Mouse (Mus musculus): ENCODE results near the gene Krtap4-13. TPM values are rescaled to one million over a fixed set of nuclear protein-coding genes. Genes with fewer than 3 reads are reported as not detected.
"Not testable (repeated sequence)": the region's sequence is repeated elsewhere in the genome, so short reads cannot be mapped to it uniquely, and the experiment has no call there.

Krtap4-13 gene
- polyA plus RNA-seq (2016; fragmentation: Nextera tagmentation; extraction: Ambion mirVana) = not detected in 2 replicates

DNA sequence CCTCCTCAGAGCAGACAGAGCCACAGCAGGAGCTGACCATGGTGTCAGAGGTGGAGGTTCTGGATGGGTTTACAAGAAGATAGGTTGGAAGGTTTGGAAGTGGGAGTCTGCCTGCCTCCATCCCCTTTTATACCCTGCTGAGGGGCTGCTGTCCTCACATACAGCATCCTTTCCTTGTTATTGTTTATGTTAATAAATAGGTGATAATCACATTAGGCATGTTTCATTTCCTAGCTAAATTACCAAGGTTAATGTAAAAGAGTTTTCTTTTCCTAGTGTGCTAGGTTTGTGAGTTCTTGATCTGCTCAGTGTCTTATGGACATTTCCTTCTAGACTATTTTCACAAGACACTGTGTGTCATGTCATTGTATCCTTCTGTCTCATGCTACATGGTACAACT, at the start of gene Krtap4-13:
TSS of gene Krtap4-13 (minus strand) at position 101 of the 400 bp plus-strand sequence.
- not testable (repeated sequence) for H3K4me3 ChIP-seq; H3K9ac ChIP-seq; H3K36me3 ChIP-seq; H3K4me1 ChIP-seq; ATAC-seq; H3K27ac ChIP-seq; H3K9me3 ChIP-seq (replicated peaks); H3K27me3 ChIP-seq (replicated peaks); H3K4me2 ChIP-seq

DNA sequence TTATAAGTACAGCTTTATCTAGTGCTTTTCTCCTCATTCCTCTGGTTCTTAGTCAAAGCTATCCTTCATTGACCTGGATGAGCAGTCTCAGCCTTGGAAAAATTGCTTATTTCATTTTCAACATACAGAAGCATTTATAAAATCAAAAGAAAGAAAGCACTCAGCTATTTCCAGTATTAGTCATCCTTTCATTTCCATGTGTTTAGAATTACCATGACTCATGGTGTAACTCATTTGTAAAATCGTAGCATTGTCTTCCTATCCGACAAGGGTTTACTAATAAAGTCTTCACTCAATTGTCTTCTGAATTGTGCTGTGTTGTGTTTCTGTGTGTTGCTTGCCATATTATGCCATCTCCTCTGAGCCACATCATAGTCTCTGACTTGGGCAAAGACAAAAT, 49.1 kb upstream of the Krtap4-13 start:
- Histone ChIP-seq H3K9ac (no peak overlapping the region), H3K4me2 (no peak overlapping the region), H3K9me3 (replicated peaks) (no peaks in the 10 kb centered on the region), H3K27me3 (replicated peaks) (no peaks in the 10 kb centered on the region), H3K27ac (no peak overlapping the region), H3K4me3 (no peak overlapping the region), H3K36me3 (no peaks in the 10 kb centered on the region), H3K4me1 (no peaks in the 10 kb centered on the region)
- no peak for ATAC-seq
- WGBS (ENCODE audit: insufficient replicate concordance) = 61% methylated on average over 2 of the region's 2 CpGs

- Histone ChIP-seq H3K4me3 (no peak within 1 kb of the TSS), H3K36me3 (no peaks in the 10 kb centered on the region), H3K9me3 (replicated peaks) (no peaks in the 10 kb centered on the region), H3K27ac (no peak within 1 kb of the TSS), H3K4me2 (no peak within 1 kb of the TSS), H3K4me1 (no peaks in the 10 kb centered on the region), H3K27me3 (replicated peaks) (no peaks in the 10 kb centered on the region), H3K9ac (no peak within 1 kb of the TSS)
- ATAC-seq = no peak
- WGBS (ENCODE audit: insufficient replicate concordance) = 63% methylated on average over 2 of the region's 2 CpGs
These were observed 47.9 kb upstream of the Krtap4-13 start, which contains the start of gene Gm11568 for GRCm38 (mm10) chr11:99857617-99858016. TSS of gene Gm11568 (plus strand) at chr11:99857917.

GRCm38 (mm10) chr11:99854121-99854520, 44.4 kb upstream of the Krtap4-13 start:
- H3K27me3 ChIP-seq (replicated peaks) = no peaks in the 10 kb centered on the region
- H3K4me2 ChIP-seq = no peak overlapping the region
- no peak overlapping the region for H3K4me3 ChIP-seq
- H3K9me3 ChIP-seq (replicated peaks) = no peaks in the 10 kb centered on the region
- H3K9ac ChIP-seq = no peak overlapping the region
- H3K27ac ChIP-seq = no peak overlapping the region
- H3K4me1 ChIP-seq = no peaks in the 10 kb centered on the region
- no peaks in the 10 kb centered on the region for H3K36me3 ChIP-seq
- ATAC-seq = no peak
- 50% methylated on average over 3 of the region's 3 CpGs for WGBS (ENCODE audit: insufficient replicate concordance)

DNA sequence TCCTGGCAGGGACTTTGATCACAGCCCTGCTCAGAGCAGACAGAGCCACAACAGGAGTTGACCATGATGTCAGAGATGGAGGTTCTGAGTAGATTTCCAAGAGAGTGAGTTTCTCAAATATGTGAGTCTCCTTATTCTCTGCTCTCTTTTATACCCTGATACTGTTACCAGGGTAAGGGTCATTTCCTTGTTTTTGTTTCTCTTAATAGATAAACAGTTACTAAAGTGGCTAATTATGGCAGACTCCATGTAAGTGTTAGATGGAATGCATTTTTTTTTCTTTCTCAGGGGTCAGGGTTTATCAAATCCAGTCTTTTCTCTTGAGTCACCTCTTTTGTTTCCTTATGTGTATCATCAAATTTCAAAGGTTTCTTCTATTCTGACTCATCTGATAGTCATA, 41.8 kb upstream of the Krtap4-13 start, which contains the start of gene Krtap4-16:
TSS of gene Krtap4-16 (minus strand) at position 101 of the 400 bp plus-strand sequence.
- H3K36me3 ChIP-seq = no peaks in the 10 kb centered on the region
- no peaks in the 10 kb centered on the region for H3K9me3 ChIP-seq (replicated peaks)
- H3K4me3 ChIP-seq = no peak within 1 kb of the TSS
- H3K27me3 ChIP-seq (replicated peaks) = no peaks in the 10 kb centered on the region
- no peak within 1 kb of the TSS for H3K4me2 ChIP-seq
- ATAC-seq = no peak
- H3K4me1 ChIP-seq = no peaks in the 10 kb centered on the region
- no peak within 1 kb of the TSS for H3K9ac ChIP-seq
- H3K27ac ChIP-seq = no peak within 1 kb of the TSS

GRCm38 (mm10) chr11:99846746-99847145, 37.1 kb upstream of the Krtap4-13 start:
- Histone ChIP-seq H3K27ac (no peak overlapping the region), H3K9me3 (replicated peaks) (no peaks in the 10 kb centered on the region), H3K4me2 (no peak overlapping the region), H3K9ac (no peak overlapping the region), H3K4me3 (no peak overlapping the region), H3K36me3 (no peaks in the 10 kb centered on the region), H3K4me1 (no peaks in the 10 kb centered on the region), H3K27me3 (replicated peaks) (no peaks in the 10 kb centered on the region)
- 65% methylated on average over 2 of the region's 2 CpGs for WGBS (ENCODE audit: insufficient replicate concordance)
- ATAC-seq = no peak

DNA sequence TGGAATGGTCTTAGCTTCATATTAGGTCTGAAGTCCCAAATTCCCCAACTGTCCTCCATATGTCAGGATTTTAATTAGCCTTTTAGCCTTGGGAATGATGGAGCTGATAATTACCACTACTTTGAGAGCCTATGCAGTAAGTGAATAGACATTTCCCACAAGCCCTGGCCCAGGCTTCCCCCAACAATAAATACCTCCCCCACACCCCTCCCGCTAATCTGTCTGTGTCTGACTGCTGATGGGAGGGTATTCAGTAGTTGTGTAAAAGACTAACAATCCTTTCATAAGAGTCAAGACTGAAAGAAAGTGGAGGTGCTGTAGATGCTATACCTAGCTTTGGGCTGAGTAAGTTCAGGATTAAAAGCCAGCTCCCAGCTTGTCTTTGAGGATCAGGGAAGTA, 32.5 kb upstream of the Krtap4-13 start:
- Histone ChIP-seq H3K4me1 (no peaks in the 10 kb centered on the region), H3K9me3 (replicated peaks) (peaks cover 6% of the 10 kb centered on the region; the same call in 1 of the 2 replicates), H3K27ac (no peak overlapping the region), H3K36me3 (no peaks in the 10 kb centered on the region), H3K4me3 (no peak overlapping the region), H3K4me2 (no peak overlapping the region), H3K9ac (no peak overlapping the region), H3K27me3 (replicated peaks) (no peaks in the 10 kb centered on the region)
- 74% methylated on average over 1 of the region's 1 CpGs for WGBS (ENCODE audit: insufficient replicate concordance)
- ATAC-seq = no peak

GRCm38 (mm10) chr11:99837966-99838365, 28.3 kb upstream of the Krtap4-13 start, which contains the start of gene 2300003K06Rik:
TSS of gene 2300003K06Rik (minus strand) at chr11:99838066.
- no peak for ATAC-seq
- Histone ChIP-seq H3K4me2 (no peak within 1 kb of the TSS), H3K4me1 (no peaks in the 10 kb centered on the region), H3K4me3 (no peak within 1 kb of the TSS), H3K27me3 (replicated peaks) (no peaks in the 10 kb centered on the region), H3K9ac (no peak within 1 kb of the TSS), H3K9me3 (replicated peaks) (peaks cover 7% of the 10 kb centered on the region; the same call in 1 of the 2 replicates), H3K27ac (no peak within 1 kb of the TSS), H3K36me3 (no peaks in the 10 kb centered on the region)
- 41% methylated on average over 1 of the region's 1 CpGs for WGBS (ENCODE audit: insufficient replicate concordance)

DNA sequence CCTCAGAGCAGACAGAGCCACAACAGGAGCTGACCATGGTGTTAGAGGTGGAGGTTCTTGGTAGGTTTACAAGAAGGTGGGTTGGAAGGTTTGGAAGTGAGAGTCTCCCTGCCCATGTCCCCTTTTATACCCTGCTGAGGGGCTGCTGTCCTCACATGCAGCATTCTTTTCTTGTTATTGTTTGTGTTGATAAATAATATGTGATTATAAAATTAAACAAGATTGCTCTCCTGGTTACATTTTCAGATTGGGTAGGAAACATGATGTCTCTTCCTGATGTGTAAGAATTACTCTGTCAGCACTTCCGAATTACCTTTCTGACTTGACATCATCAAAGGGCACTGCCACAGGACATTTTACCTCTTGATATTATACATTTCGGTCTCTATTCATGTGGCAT, 5.9 kb upstream of the Krtap4-13 start, which contains the start of gene Gm11564:
TSS of gene Gm11564 (minus strand) at position 101 of the 400 bp plus-strand sequence.
- not testable (repeated sequence) for ATAC-seq; H3K4me2 ChIP-seq; H3K4me1 ChIP-seq; H3K4me3 ChIP-seq; H3K27me3 ChIP-seq (replicated peaks); H3K27ac ChIP-seq; H3K9ac ChIP-seq; H3K9me3 ChIP-seq (replicated peaks); H3K36me3 ChIP-seq
- 59% methylated on average over 2 of the region's 2 CpGs for WGBS (ENCODE audit: insufficient replicate concordance)

- not testable (repeated sequence) for H3K4me3 ChIP-seq; H3K9me3 ChIP-seq (replicated peaks); H3K27me3 ChIP-seq (replicated peaks); H3K9ac ChIP-seq; H3K4me1 ChIP-seq; ATAC-seq; H3K4me2 ChIP-seq; H3K36me3 ChIP-seq; H3K27ac ChIP-seq
- WGBS (ENCODE audit: insufficient replicate concordance) = no CpG with 5 or more reads among the region's 1 CpGs
These were observed 5.3 kb downstream of the Krtap4-13 start, which contains the start of gene Gm11554 for GRCm38 (mm10) chr11:99804346-99804745. TSS of gene Gm11554 (minus strand) at chr11:99804446.

- H3K27me3 ChIP-seq (replicated peaks); H3K4me3 ChIP-seq; H3K4me2 ChIP-seq; H3K36me3 ChIP-seq; H3K9ac ChIP-seq; H3K9me3 ChIP-seq (replicated peaks); H3K27ac ChIP-seq; ATAC-seq; H3K4me1 ChIP-seq: not testable (repeated sequence)
- no CpG with 5 or more reads among the region's 1 CpGs for WGBS (ENCODE audit: insufficient replicate concordance)
These were observed 10.9 kb downstream of the Krtap4-13 start, which contains the start of gene Gm11569 for GRCm38 (mm10) chr11:99798832-99799231. TSS of gene Gm11569 (minus strand) at chr11:99798932.

DNA sequence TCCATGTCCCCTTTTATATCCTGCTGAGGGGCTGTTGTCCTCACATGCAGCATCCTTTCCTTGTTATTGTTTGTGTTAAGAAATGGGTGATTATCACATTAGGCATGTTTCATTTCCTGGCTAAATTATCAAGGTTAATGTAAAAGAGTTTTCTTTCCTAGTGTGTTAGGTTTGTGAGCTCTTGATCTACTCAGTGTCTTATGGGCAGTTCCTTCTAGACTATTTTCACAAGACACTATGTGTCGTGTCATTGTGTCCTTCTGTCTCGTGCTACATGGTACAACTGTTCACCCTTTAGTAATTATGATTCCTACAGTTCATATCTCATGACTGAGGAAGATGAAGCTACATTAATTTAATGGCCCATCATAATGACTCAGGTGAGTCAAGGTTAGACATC, 16.3 kb downstream of the Krtap4-13 start, which contains the start of gene Gm11596:
TSS of gene Gm11596 (minus strand) at position 101 of the 400 bp plus-strand sequence.
- WGBS (ENCODE audit: insufficient replicate concordance) = 58% methylated on average over 2 of the region's 2 CpGs
- Histone ChIP-seq H3K27ac (no peak within 1 kb of the TSS), H3K4me3 (no peak within 1 kb of the TSS), H3K9me3 (replicated peaks) (no peaks in the 10 kb centered on the region), H3K36me3 (no peaks in the 10 kb centered on the region), H3K9ac (no peak within 1 kb of the TSS), H3K27me3 (replicated peaks) (no peaks in the 10 kb centered on the region), H3K4me2 (no peak within 1 kb of the TSS), H3K4me1 (no peaks in the 10 kb centered on the region)
- no peak for ATAC-seq

- H3K9ac ChIP-seq; H3K36me3 ChIP-seq; H3K4me2 ChIP-seq; ATAC-seq; H3K27me3 ChIP-seq (replicated peaks); H3K27ac ChIP-seq; H3K9me3 ChIP-seq (replicated peaks); H3K4me3 ChIP-seq; H3K4me1 ChIP-seq: not testable (repeated sequence)
These were observed 24.8 kb downstream of the Krtap4-13 start, which contains the start of gene Krtap4-9 for GRCm38 (mm10) chr11:99784900-99785299. TSS of gene Krtap4-9 (plus strand) at chr11:99785200.

Measured in liver, embryonic 12.5 days (tissue).